Mouse (Mus musculus): Measurements from ENCODE around the gene Hoxc5. TPM values are rescaled to one million over a fixed set of nuclear protein-coding genes. Genes with fewer than 3 reads are reported as not detected.

Gene Hoxc5
- polyA plus RNA-seq, 1 experiment from 2014 or later, result not detected

DNA sequence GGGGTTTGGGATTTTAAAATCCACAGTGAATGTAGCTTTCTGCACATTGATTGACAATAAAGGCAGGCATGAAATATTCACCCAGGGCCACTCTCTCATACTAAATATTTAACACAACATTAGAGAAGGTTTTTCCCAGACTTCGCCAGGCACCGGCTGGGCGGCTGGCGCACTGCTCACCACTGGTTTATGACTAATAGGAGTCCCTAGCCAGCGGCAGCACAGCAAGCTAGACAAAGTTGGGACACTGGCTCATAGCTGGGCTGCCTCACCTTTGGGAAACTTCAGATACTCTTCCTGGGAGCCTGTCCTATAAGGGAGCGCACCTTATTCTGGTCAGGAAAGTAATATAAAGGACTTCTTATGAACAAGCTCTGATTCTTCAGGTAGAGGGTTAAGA, 13.7 kb upstream of the Hoxc5 start:
- H3K9me3 ChIP-seq (ENCODE audit: control insufficient read depth, low read length), result no peaks in the 10 kb centered on the region
- no peak overlapping the region for H3K4me3 ChIP-seq (ENCODE audit: low read depth, low read length)
- DNase-seq (ENCODE audit: low spot score) (no peak), ATAC-seq (replicated peaks; ENCODE audit: low FRiP score) (no peak)
- no peak overlapping the region for H3K9ac ChIP-seq (ENCODE audit: low read length)
- H3K4me1 ChIP-seq (replicated peaks; ENCODE audit: control insufficient read depth, insufficient read depth, low read length), result no peaks in the 10 kb centered on the region
- H3K27me3 ChIP-seq (ENCODE audit: control insufficient read depth, insufficient read depth, low read length), result peaks cover 99% of the 10 kb centered on the region
- H3K27ac ChIP-seq (ENCODE audit: low read depth, low read length), result no peak overlapping the region
- 3% methylated on average over 6 of the region's 6 CpGs for WGBS
- H3K4me2 ChIP-seq (ENCODE audit: low read depth, low read length, severe bottlenecking), result no peak overlapping the region
- H3K36me3 ChIP-seq (ENCODE audit: control insufficient read depth, insufficient read depth, low read length), result no peaks in the 10 kb centered on the region

DNA sequence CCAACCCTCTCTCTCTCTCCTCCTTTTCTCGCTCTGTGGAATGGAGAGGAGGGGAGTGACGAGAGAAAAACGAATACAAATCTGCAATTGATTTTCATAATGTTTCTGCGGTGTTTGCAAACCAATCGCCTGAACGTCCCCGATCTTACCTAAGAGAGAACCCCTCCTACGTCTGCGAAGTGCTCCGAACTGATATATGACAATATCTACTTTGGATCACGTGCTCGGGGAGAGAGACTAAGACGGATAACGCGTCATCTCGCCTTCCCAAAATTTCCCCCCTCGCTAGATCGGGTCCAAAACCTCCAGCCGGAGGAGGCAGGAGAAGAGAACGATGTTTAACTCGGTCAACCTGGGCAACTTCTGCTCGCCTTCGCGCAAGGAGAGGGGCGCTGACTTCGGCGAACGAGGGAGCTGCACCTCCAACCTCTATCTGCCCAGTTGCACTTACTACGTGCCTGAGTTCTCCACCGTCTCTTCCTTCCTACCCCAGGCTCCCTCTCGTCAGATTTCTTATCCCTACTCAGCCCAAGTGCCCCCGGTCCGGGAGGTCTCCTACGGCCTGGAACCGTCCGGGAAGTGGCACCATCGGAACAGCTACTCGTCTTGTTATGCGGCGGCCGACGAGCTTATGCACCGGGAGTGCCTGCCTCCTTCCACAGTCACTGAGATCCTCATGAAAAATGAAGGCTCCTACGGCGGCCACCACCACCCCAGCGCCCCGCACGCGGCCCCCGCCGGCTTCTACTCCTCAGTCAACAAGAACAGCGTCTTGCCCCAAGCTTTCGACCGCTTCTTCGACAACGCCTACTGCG, 12.8 kb upstream of the Hoxc5 start, which contains the start of gene Hoxc11:
Gene Hoxc11 (plus strand): TSS at position 236 of the 815 bp plus-strand sequence.
- no peaks in the 10 kb centered on the region for H3K36me3 ChIP-seq (ENCODE audit: control insufficient read depth, insufficient read depth, low read length)
- H3K4me1 ChIP-seq (replicated peaks; ENCODE audit: control insufficient read depth, insufficient read depth, low read length), result no peaks in the 10 kb centered on the region
- H3K4me2 ChIP-seq (ENCODE audit: low read depth, low read length, severe bottlenecking), result no peak within 1 kb of the TSS
- no peaks in the 10 kb centered on the region for H3K9me3 ChIP-seq (ENCODE audit: control insufficient read depth, low read length)
- peaks cover 98% of the 10 kb centered on the region for H3K27me3 ChIP-seq (ENCODE audit: control insufficient read depth, insufficient read depth, low read length)
- H3K9ac ChIP-seq (ENCODE audit: low read length), result no peak within 1 kb of the TSS
- no peak within 1 kb of the TSS for H3K27ac ChIP-seq (ENCODE audit: low read depth, low read length)
- no peak within 1 kb of the TSS for H3K4me3 ChIP-seq (ENCODE audit: low read depth, low read length)
- DNase-seq (ENCODE audit: low spot score) (no peak), ATAC-seq (replicated peaks; ENCODE audit: low FRiP score) (no peak; the same call in 1 of the 2 replicates)
- under 1% methylated on average over 56 of the region's 57 CpGs for WGBS

DNA sequence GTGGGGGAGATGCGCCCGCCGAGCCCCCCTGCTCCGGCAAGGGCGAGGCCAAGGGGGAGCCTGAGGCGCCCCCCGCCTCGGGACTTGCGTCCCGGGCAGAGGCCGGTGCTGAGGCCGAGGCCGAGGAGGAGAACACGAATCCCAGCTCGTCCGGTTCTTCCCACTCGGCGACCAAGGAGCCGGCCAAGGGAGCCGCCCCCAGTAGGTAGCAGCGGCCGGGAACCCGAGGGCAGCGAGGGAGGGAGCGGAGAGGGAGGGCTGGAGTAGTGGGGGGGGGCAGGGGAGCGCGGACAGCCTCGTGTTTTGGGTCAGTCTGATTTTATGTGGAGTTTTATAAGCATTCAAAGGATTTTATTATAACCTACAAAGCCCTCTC, 12.2 kb upstream of the Hoxc5 start:
- ATAC-seq (replicated peaks; ENCODE audit: low FRiP score) (no peak), DNase-seq (ENCODE audit: low spot score) (no peak)
- no peak overlapping the region for H3K4me2 ChIP-seq (ENCODE audit: low read depth, low read length, severe bottlenecking)
- H3K27me3 ChIP-seq (ENCODE audit: control insufficient read depth, insufficient read depth, low read length), result peaks cover 98% of the 10 kb centered on the region
- H3K9ac ChIP-seq (ENCODE audit: low read length), result no peak overlapping the region
- no peak overlapping the region for H3K4me3 ChIP-seq (ENCODE audit: low read depth, low read length)
- under 1% methylated on average over 28 of the region's 28 CpGs for WGBS
- H3K27ac ChIP-seq (ENCODE audit: low read depth, low read length), result no peak overlapping the region
- no peaks in the 10 kb centered on the region for H3K36me3 ChIP-seq (ENCODE audit: control insufficient read depth, insufficient read depth, low read length)
- no peaks in the 10 kb centered on the region for H3K9me3 ChIP-seq (ENCODE audit: control insufficient read depth, low read length)
- no peaks in the 10 kb centered on the region for H3K4me1 ChIP-seq (replicated peaks; ENCODE audit: control insufficient read depth, insufficient read depth, low read length)

DNA sequence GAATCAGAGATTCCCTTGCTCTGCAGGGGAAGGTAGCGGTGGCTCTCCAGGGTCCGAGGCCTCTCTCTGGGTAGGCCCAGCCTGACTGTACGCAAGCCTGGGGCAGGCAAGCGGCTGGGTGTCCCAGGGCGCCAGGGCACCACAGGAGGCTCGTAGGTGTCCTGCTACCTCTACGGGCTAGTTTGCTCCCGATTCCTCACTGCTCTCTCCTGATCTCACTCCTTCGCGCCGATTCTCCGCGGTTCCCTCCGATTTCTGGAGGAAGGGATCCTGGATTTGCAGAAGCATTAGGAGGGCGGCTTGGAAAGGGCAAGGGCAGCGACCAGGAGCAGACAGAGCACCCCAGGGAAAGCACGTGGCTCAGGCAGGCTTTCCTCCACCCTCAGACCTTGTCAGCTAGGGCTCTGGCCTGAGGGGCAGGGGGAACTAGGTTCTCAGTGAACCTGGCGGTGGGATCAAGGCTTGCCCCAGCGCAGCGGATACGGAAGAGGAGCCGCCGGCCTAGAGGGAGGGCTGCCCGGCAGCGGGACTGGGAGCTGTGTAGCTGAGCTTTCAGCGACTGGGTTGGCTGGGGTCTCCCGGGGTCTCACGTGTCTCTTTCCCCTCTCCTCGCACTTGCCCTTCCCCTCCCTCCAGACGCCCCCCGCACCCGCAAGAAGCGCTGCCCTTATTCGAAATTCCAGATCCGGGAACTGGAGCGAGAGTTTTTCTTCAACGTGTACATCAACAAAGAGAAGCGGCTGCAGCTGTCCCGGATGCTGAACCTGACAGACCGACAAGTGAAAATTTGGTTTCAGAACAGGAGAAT, 11.2 kb upstream of the Hoxc5 start:
- no peaks in the 10 kb centered on the region for H3K9me3 ChIP-seq (ENCODE audit: control insufficient read depth, low read length)
- H3K36me3 ChIP-seq (ENCODE audit: control insufficient read depth, insufficient read depth, low read length), result no peaks in the 10 kb centered on the region
- no peak for ATAC-seq (replicated peaks; ENCODE audit: low FRiP score)
- DNase-seq (ENCODE audit: low spot score), result no peak
- no peak overlapping the region for H3K4me2 ChIP-seq (ENCODE audit: low read depth, low read length, severe bottlenecking)
- peaks cover 98% of the 10 kb centered on the region for H3K27me3 ChIP-seq (ENCODE audit: control insufficient read depth, insufficient read depth, low read length)
- WGBS, result under 1% methylated on average over 39 of the region's 40 CpGs
- no peaks in the 10 kb centered on the region for H3K4me1 ChIP-seq (replicated peaks; ENCODE audit: control insufficient read depth, insufficient read depth, low read length)
- H3K9ac ChIP-seq (ENCODE audit: low read length), result no peak overlapping the region
- H3K27ac ChIP-seq (ENCODE audit: low read depth, low read length), result no peak overlapping the region
- H3K4me3 ChIP-seq (ENCODE audit: low read depth, low read length), result no peak overlapping the region

DNA sequence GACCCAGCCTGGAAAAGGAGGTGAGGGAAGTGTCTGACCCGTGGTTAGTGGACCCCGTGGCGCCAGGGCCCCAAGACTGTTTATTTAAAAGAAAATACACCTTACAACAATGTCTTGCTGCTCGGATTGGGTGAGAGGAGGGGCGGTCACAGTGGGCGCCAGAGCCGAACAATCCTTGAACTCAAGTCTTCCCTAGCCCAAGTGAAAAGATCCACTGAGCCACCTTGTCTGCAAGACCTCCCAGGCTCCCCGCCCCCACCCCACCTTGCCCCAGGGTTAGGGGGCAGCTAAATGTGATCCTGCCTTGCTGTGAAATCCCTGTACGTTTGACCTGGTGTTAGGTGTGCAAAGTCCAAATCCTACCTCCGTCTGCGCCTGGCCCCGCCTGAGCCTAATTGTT, 10.3 kb upstream of the Hoxc5 start:
- Histone ChIP-seq H3K27me3 (ENCODE audit: control insufficient read depth, insufficient read depth, low read length) (peaks cover 98% of the 10 kb centered on the region), H3K4me3 (ENCODE audit: low read depth, low read length) (no peak overlapping the region), H3K27ac (ENCODE audit: low read depth, low read length) (no peak overlapping the region), H3K9me3 (ENCODE audit: control insufficient read depth, low read length) (no peaks in the 10 kb centered on the region), H3K4me1 (replicated peaks; ENCODE audit: control insufficient read depth, insufficient read depth, low read length) (no peaks in the 10 kb centered on the region), H3K9ac (ENCODE audit: low read length) (no peak overlapping the region), H3K36me3 (ENCODE audit: control insufficient read depth, insufficient read depth, low read length) (no peaks in the 10 kb centered on the region), H3K4me2 (ENCODE audit: low read depth, low read length, severe bottlenecking) (no peak overlapping the region)
- DNase-seq (ENCODE audit: low spot score) (no peak), ATAC-seq (replicated peaks; ENCODE audit: low FRiP score) (no peak)
- WGBS, result 2% methylated on average over 12 of the region's 12 CpGs

DNA sequence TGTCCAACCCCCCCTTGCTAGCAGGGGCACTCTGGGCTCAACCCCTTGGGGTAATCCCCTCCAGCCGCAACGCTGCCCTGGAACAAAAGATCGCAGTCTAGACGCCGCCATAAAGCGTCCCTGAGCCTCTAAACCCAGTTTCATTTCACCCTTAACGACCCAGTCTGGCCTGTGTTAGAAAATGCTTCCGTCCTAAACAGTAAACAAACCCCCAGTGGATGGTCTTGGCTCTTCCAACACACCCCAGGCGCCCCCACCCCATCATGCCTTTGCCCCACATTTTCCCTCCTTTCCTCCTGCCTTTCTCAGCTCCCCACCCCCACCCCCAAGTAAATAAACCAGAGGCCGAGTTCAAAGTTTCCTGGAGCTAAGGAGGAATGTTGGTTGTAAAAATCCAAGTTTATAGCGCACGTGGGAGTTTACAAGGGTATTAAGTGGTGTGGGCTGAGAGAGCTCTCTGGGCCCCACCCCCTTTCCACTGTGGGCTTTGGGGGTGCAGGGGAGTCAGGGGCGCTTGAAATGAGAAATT, 7.5 kb upstream of the Hoxc5 start:
- H3K4me1 ChIP-seq (replicated peaks; ENCODE audit: control insufficient read depth, insufficient read depth, low read length), result no peaks in the 10 kb centered on the region
- H3K9ac ChIP-seq (ENCODE audit: low read length), result no peak overlapping the region
- H3K4me2 ChIP-seq (ENCODE audit: low read depth, low read length, severe bottlenecking), result no peak overlapping the region
- WGBS, result 1% methylated on average over 13 of the region's 13 CpGs
- DNase-seq (ENCODE audit: low spot score), result no peak
- H3K36me3 ChIP-seq (ENCODE audit: control insufficient read depth, insufficient read depth, low read length), result no peaks in the 10 kb centered on the region
- H3K27me3 ChIP-seq (ENCODE audit: control insufficient read depth, insufficient read depth, low read length), result peaks cover 95% of the 10 kb centered on the region
- H3K27ac ChIP-seq (ENCODE audit: low read depth, low read length), result no peak overlapping the region
- ATAC-seq (replicated peaks; ENCODE audit: low FRiP score), result no peak
- no peak overlapping the region for H3K4me3 ChIP-seq (ENCODE audit: low read depth, low read length)
- no peaks in the 10 kb centered on the region for H3K9me3 ChIP-seq (ENCODE audit: control insufficient read depth, low read length)

DNA sequence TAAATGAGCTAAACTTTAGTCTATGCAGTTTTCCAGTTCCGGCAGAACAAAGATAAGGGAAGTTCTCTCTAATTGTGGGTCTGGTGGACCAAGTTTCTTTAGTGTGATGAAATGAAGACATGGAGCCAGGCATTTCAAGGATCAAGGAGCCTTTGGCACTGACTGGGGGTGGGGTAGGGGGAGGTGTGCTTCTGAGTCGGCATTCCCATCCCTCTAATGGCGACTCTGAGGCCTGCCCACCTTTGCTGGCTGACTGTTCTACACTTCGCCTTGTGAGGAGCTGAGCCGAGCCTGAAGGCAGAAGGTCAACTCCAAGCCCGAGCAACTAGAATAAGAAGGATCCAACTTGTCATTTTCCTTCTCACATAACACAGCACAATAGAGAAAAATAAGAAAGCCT, 5.5 kb upstream of the Hoxc5 start:
- ATAC-seq (replicated peaks; ENCODE audit: low FRiP score), result no peak
- DNase-seq (ENCODE audit: low spot score), result no peak
- Histone ChIP-seq H3K27me3 (ENCODE audit: control insufficient read depth, insufficient read depth, low read length) (peaks cover 95% of the 10 kb centered on the region), H3K36me3 (ENCODE audit: control insufficient read depth, insufficient read depth, low read length) (no peaks in the 10 kb centered on the region), H3K4me2 (ENCODE audit: low read depth, low read length, severe bottlenecking) (no peak overlapping the region), H3K9ac (ENCODE audit: low read length) (no peak overlapping the region), H3K4me1 (replicated peaks; ENCODE audit: control insufficient read depth, insufficient read depth, low read length) (no peaks in the 10 kb centered on the region), H3K9me3 (ENCODE audit: control insufficient read depth, low read length) (no peaks in the 10 kb centered on the region), H3K4me3 (ENCODE audit: low read depth, low read length) (no peak overlapping the region), H3K27ac (ENCODE audit: low read depth, low read length) (no peak overlapping the region)
- 3% methylated on average over 6 of the region's 6 CpGs for WGBS

DNA sequence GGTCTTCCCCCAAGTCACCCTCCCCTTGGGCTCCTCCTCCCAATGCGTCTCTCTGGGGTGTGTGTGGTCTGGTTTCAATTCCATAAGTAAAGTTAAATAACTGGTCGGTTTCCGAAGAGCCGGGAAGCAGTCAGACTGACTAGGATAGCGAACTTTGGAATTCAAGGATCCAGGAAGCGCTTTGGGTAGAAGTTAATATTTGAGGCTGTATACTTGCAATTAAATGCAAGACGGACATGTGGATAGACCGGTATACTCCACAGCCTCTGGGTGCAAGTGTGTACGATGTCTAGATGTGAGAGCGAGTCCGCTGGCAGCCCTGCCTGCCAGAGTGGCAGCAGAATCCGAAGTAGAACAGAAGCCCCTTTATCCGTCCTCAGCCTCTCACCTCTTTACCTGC, 4.8 kb upstream of the Hoxc5 start:
- H3K4me2 ChIP-seq (ENCODE audit: low read depth, low read length, severe bottlenecking), result no peak overlapping the region
- no peak overlapping the region for H3K4me3 ChIP-seq (ENCODE audit: low read depth, low read length)
- ATAC-seq (replicated peaks; ENCODE audit: low FRiP score) (no peak), DNase-seq (ENCODE audit: low spot score) (no peak)
- H3K27ac ChIP-seq (ENCODE audit: low read depth, low read length), result no peak overlapping the region
- no peaks in the 10 kb centered on the region for H3K4me1 ChIP-seq (replicated peaks; ENCODE audit: control insufficient read depth, insufficient read depth, low read length)
- peaks cover 95% of the 10 kb centered on the region for H3K27me3 ChIP-seq (ENCODE audit: control insufficient read depth, insufficient read depth, low read length)
- H3K9me3 ChIP-seq (ENCODE audit: control insufficient read depth, low read length), result no peaks in the 10 kb centered on the region
- H3K36me3 ChIP-seq (ENCODE audit: control insufficient read depth, insufficient read depth, low read length), result no peaks in the 10 kb centered on the region
- WGBS, result 2% methylated on average over 13 of the region's 13 CpGs
- no peak overlapping the region for H3K9ac ChIP-seq (ENCODE audit: low read length)

All from forebrain, embryonic 11.5 days (tissue).